Mouse (Mus musculus) bone marrow macrophage, adult 2 months (primary cell): Measurements from ENCODE around the gene Rras. TPM values are rescaled to one million over a fixed set of nuclear protein-coding genes. Genes with fewer than 3 reads are reported as not detected.

Experiments
- H3K27ac ChIP-seq: 2 replicates; pipeline ENCODE4 v1.5.1; 2012; ENCODE audit warnings: low read depth, low read length; ENCODE audit not compliant: insufficient read depth
- H3K4me1 ChIP-seq: 2 replicates; pipeline ENCODE4 v1.6.1; 2012; ENCODE audit warnings: low read length; ENCODE audit not compliant: control insufficient read depth, insufficient read depth
- H3K4me3 ChIP-seq: 2 replicates; pipeline ENCODE4 v1.5.1; 2012; ENCODE audit warnings: mild to moderate bottlenecking, low read length, moderate library complexity; ENCODE audit not compliant: insufficient read depth
- CTCF ChIP-seq: IDR thresholded peaks from 2 replicates; pipeline ENCODE4 v1.5.1; 2012; ENCODE audit warnings: low read depth, mild to moderate bottlenecking, low read length, moderate library complexity
- POLR2A ChIP-seq: IDR thresholded peaks from 2 replicates; pipeline ENCODE4 v1.6.1; 2012; ENCODE audit warnings: mild to moderate bottlenecking, low read depth, low read length, borderline replicate concordance
- polyA plus RNA-seq: library from polyadenylated mRNA; stranded (reverse); fragments of >200 nt; gene quantifications from 2 replicates; pipeline ENCODE4 v1.2.4, GENCODE M21; 2012; ENCODE audit not compliant: missing spikeins, insufficient read depth, insufficient read length

The Rras gene
- 119 and 123 TPM in 2 replicates for polyA plus RNA-seq

GRCm38 (mm10) chr7:45017242-45018061 lies at the start of gene Rras:
Rras (plus strand) TSS chr7:45017961.
- Histone ChIP-seq H3K4me3 (peak within 1 kb of the TSS; percentile 69), H3K4me1 (peaks cover 20% of the 10 kb centered on the region), H3K27ac (peak within 1 kb of the TSS; percentile 91)
- TF ChIP-seq POLR2A, result 0 out of 2 replicates have a peak, but pooled peaks have one; percentile 49
- TF ChIP-seq CTCF, result no peak

- peak overlapping the region; percentile 46 for H3K4me3 ChIP-seq
- H3K4me1 ChIP-seq, result no peaks in the 10 kb centered on the region
- H3K27ac ChIP-seq, result no peak overlapping the region
- no peak for TF ChIP-seq POLR2A
- TF ChIP-seq CTCF, result no peak
Measured at GRCm38 (mm10) chr7:44970231-44970691, 47.5 kb upstream of the Rras start.

- H3K4me1 ChIP-seq, result no peaks in the 10 kb centered on the region
- H3K27ac ChIP-seq, result no peak overlapping the region
- TF ChIP-seq POLR2A (no peak), CTCF (no peak)
- H3K4me3 ChIP-seq, result no peak overlapping the region
Measured at GRCm38 (mm10) chr7:44971142-44971541, 46.6 kb upstream of the Rras start.

- Histone ChIP-seq H3K4me1 (no peaks in the 10 kb centered on the region), H3K27ac (no peak overlapping the region), H3K4me3 (no peak overlapping the region)
- TF ChIP-seq POLR2A (no peak), CTCF (no peak)
Measured at GRCm38 (mm10) chr7:44973415-44974130, 44.2 kb upstream of the Rras start.

GRCm38 (mm10) chr7:44974383-44975116 lies 43.2 kb upstream of the Rras start, which contains the start of gene Cpt1c:
Cpt1c (minus strand) TSS chr7:44974851.
- H3K27ac ChIP-seq, result no peak within 1 kb of the TSS
- no peak within 1 kb of the TSS for H3K4me3 ChIP-seq
- H3K4me1 ChIP-seq, result no peaks in the 10 kb centered on the region
- no peak for TF ChIP-seq CTCF

GRCm38 (mm10) chr7:44975117-44975419 lies 42.7 kb upstream of the Rras start:
- no peak overlapping the region for H3K4me3 ChIP-seq
- no peak for TF ChIP-seq CTCF
- TF ChIP-seq POLR2A, result no peak
- no peak overlapping the region for H3K27ac ChIP-seq
- H3K4me1 ChIP-seq, result no peaks in the 10 kb centered on the region

GRCm38 (mm10) chr7:44978300-44978699 lies 39.5 kb upstream of the Rras start:
- TF ChIP-seq POLR2A (no peak), CTCF (no peak)
- Histone ChIP-seq H3K4me1 (no peaks in the 10 kb centered on the region), H3K4me3 (no peak overlapping the region), H3K27ac (no peak overlapping the region)

- H3K4me1 ChIP-seq, result peaks cover 6% of the 10 kb centered on the region; the same call in 1 of the 2 replicates
- no peak overlapping the region for H3K27ac ChIP-seq
- TF ChIP-seq POLR2A (no peak), CTCF (no peak)
- H3K4me3 ChIP-seq, result no peak overlapping the region
Measured at GRCm38 (mm10) chr7:44981539-44981938, 36.2 kb upstream of the Rras start.

- peaks cover 9% of the 10 kb centered on the region for H3K4me1 ChIP-seq
- TF ChIP-seq CTCF (peak; percentile 67; the same call in 1 of the 2 replicates), POLR2A (no peak)
- H3K4me3 ChIP-seq, result no peak overlapping the region
- H3K27ac ChIP-seq, result no peak overlapping the region
Measured at GRCm38 (mm10) chr7:44983085-44983484, 34.7 kb upstream of the Rras start.
